Mouse (Mus musculus) urinary bladder, adult 18-20 months (tissue): ENCODE results near the gene Duox2.
A peak's percentile ranks its signal among the peaks of the same experiment; 100 is the strongest.
"Not testable (repeated sequence)": the region's sequence is repeated elsewhere in the genome, so short reads cannot be mapped to it uniquely, and the experiment has no call there.

ENCODE experiments used
- DNase-seq, 2 experiments: peaks; one replicate each; pipeline ENCODE4 v3.0.0; 2022; ENCODE audit warnings: low spot score in 2 of 2, mixed read lengths in 2 of 2

Duox2 gene

DNA sequence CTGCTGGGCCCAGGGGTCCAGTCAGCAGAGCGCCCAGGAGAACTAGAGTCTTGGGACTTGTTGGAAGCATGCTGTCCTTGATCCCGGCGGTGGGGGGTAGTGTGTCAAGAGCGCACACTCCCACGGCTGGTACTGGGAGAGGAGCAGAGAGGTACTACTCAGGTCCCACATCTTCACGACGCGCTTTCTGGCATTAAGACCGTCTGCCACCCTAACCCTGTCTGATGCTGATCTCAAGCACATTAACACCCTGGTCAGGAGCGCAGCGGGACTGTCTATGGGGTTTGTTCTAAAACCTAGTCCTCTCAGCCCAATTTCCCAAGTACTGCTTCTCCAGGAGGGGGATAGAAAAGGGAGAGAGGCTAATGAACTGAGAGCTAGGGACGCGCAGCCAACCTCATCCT lies at the start of gene Duox2:
Gene Duox2 (minus strand): TSS at position 354 of the 404 bp plus-strand sequence.
- no peak for DNase-seq

DNA sequence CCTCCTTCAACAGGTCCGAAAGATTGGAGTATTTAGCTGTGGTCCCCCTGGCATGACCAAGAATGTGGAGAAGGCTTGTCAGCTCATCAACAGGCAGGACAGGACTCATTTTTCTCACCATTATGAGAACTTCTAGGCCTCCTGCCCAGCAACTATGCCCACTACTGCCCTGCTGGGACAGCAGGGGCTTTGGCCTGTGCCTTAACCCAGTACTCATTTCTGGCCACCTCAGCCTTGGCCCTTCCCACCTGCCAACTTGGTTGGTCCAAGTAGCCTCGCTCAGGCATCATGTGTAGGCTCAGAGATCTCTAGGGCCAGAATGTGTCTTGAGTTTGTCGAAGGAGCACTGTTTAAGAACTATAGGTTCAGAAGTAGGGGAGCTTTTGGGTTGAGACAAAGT lies 49.0 kb upstream of the Duox2 start:
- DNase-seq: no peak

- not testable (repeated sequence) for DNase-seq
These were observed 47.9 kb upstream of the Duox2 start for GRCm38 (mm10) chr2:122346164-122346563.

DNA sequence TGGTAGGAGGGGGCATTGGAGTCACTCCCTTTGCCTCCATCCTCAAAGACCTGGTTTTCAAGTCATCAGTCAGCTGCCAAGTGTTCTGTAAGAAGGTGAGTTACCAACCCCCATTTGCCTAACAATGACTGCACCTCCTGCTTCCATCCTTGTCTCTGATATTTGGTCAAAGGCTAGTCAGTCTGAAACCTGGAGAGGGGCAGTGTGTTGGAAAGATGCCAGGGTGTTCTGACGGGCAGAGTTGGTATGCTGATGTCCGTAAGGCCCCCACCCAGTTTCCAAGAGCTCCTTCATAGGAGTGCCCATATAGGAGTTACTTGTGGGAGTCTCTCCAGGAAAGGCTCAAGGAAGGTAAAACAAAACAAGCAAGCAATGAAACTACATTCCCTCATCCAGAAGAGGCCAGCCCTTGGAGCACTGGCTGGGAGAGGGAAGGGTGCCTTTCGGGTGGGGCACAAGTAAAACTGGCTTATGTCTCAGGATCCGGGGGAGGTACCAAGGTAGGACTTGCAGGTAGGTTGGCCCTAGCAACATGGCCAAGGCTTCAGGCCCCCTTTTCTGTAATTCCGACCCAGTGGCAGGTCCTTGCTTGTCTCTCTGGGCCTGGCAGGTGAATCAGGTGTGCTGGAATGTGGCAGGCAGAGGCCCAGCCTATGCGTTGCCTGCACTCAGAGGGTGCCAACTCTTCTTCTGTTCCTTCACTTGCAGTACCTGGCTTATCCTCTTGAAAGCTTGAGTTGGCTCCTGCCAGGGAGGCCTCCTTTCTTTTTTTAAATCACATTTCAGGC lies 47.1 kb upstream of the Duox2 start:
- peak; percentile 41 to 69 for DNase-seq

DNA sequence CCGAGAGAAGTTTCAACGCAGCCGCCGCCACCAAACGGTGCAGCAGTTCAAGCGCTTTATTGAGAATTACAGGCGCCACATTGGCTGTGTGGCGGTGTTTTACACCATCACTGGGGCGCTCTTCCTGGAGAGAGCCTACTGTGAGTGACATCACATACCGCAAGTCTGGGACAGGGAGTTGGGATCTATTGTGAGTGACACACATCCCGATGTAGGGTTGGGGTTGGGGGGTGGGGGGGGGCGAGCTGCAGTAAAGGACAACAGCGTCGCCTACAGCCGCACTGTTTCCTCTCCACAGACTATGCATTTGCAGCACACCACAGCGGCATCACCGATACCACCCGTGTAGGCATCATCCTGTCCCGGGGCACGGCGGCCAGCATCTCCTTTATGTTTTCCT lies 39.0 kb upstream of the Duox2 start:
- no peak for DNase-seq

GRCm38 (mm10) chr2:122334170-122334569 lies 35.9 kb upstream of the Duox2 start:
- peak; percentile 20 to 28 for DNase-seq

- peak in 1 of 2 experiments; percentile 34 for DNase-seq
These were observed 34.0 kb upstream of the Duox2 start for GRCm38 (mm10) chr2:122332222-122332621.

DNA sequence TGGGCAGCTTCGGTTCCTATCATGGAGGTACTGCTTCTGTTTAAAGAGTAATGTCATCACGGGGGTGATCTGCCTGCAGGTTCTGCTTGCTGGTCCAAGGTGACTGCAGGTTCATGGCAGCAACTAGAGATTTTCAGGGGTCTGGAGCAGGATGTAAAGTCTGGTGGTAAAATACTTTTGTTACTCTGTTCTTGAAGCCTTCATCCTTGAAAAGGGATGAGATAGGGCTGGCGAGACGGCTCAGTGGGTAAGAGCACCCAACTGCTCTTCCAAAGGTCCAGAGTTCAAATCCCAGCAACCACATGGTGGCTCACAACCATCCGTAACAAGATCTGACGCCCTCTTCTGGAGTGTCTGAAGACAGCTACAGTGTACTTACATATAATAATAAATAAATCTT lies 32.1 kb upstream of the Duox2 start:
- not testable (repeated sequence) for DNase-seq

- DNase-seq: no peak
These were observed 29.7 kb upstream of the Duox2 start for GRCm38 (mm10) chr2:122327986-122328385.

- DNase-seq: no peak
These were observed 27.1 kb upstream of the Duox2 start for GRCm38 (mm10) chr2:122325361-122325760.

GRCm38 (mm10) chr2:122324586-122324985 lies 26.3 kb upstream of the Duox2 start:
- DNase-seq: no peak

GRCm38 (mm10) chr2:122323960-122324359 lies 25.7 kb upstream of the Duox2 start:
- no peak for DNase-seq

- DNase-seq: no peak
These were observed 19.1 kb upstream of the Duox2 start for GRCm38 (mm10) chr2:122317384-122317783.

DNA sequence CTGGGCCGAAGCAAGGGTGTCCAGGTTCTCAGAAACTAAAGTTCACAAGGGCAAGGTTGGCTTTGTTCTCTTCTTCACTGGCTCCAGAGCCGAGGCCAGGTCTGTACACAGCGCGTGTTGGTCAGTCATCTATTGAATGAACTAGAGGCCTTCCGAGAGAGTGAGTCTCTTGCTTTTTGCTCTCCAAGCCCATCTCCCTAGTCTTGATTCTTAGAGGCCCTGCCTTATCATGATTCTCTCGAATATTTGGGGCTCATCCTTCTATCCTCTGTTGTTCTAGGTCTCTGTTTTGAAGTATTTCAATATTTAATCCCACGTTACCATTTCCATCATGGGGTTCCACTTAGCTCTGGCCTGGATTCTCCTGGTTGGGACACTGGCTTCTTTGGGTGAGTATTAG lies 17.1 kb upstream of the Duox2 start, which contains the start of gene Duox1:
Gene Duox1 (plus strand): TSS at position 301 of the 400 bp plus-strand sequence.
- DNase-seq: no peak

DNA sequence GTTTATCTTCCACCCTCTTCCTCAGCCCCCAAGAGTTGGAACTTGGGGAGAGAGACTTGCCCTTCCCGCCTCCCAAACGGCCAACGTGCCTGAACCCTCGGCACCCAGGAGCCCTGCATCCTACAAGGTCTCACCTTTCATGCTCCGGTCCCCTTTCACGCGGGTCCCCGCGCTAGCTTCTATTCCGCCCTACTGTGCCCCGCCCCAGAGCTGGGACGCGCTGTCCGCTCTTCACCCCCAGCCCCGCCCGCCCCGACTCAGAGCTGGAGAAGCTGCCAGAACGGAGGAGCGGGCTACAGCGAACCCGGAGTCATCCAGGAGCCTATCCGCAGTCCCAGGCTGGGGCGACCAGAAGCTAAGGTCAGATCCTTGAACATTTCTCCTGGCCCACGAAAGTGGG lies 15.3 kb upstream of the Duox2 start, which contains the start of gene Duoxa1:
Gene Duoxa1 (minus strand): TSS at position 195 of the 400 bp plus-strand sequence.
- DNase-seq: no peak

DNA sequence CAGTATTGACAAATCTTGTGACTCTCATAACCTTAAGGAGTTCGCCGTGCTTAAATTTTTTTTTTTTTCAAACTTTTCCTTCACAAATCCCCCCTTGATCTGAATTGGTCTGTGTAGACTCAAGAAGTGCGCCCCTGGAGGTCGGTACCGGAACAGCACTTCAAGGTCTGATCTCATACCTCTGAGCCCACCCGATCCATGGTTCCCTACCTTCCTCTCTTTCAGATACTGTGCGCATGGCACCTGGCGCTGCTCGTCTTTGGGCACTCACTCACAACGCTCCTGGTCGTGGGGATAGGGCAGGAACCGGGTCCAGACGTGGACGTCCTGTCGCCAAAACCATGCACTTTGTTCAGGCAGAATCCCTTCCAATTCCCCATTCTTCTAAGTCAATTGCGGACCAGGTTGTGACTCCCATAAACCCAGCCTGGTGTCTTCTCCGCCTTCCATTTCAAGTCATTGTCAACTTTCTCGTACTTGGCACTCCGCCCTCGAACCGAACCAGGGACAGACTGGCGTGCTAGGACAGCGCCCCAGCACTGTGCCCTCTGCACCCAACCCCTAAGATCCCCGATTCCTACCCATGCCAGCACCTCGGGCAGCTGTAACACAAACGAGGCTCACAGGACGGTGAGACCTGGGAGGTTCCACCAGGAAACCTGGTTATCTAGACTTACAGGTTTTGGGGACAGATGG lies 14.6 kb upstream of the Duox2 start:
- peak; percentile 43 to 70 for DNase-seq

DNA sequence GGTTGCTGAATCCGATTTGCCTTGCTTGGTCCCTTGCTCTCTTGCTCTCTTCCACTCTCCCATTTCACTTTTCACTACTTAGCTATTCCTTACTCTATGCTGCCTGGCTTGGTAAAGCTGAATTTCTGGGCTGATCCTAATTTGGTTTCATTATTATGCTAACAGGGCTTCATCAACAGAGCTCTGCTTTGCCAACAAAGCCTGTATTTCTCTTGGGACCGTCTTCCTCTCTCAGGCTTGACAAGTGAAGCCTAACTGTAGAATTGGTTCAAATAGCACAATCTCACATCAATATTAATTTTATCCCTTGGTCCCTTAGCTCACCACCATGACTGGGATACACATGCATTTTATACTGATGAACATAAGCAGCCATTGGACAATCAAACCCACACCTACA lies 13.3 kb upstream of the Duox2 start:
- no peak for DNase-seq

DNA sequence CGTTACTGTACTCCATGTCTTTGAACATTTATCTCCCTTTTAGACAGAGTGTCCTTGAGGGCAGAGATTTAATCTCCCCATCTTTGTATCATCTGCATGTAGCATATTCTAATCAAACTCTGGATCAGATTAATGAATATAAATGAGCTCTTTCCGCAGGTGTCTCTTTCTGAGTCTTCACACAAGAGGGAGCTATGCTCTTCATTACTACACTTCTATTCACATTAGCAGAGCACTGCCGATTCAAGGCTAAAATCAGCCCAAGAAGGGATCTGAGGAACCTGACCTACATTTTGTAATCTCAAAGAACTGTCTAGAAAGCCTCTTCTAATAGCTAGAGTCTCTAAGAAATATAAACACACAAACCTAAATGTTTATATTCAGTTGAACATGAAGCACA lies 11.4 kb upstream of the Duox2 start:
- DNase-seq: no peak

- DNase-seq: peak in 1 of 2 experiments; percentile 76
These were observed 7.9 kb upstream of the Duox2 start for GRCm38 (mm10) chr2:122306184-122306583.

DNA sequence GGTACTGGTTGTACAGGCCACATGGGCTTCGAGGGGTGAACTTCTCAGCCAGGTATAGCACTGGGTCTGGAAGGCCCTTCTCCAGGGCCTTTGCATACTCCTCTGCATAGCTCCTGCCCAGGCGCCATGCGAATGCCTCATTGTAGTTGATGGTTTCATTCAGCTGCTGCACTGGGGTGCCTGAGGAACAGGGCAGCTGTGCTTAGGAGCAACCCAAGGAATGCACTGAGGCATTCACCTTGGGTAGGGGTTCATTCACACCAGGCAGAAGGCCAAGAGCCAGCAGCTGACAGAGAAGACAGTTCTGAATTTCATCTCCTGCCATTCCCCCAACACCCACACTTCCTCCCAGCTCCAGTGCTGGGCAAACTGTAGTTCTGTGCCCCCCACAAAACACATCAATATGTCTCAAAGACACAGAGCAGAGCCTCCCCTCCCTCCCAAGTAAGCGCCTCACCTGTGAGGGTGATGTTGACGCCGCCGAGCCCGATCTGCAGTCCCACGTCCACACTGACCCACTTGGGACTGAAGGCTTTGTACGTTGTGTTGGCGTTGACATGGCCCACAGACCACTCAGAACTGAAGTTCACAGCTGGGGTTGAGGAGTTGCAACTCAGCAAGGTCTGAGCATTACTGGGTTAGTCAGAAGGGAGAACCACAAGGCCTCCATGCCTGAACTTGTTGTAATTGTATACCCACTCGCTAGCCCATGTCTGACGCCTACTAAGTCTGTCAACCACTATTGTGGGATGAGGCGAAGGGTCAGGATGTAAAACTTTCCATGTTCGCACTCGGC lies 7.0 kb upstream of the Duox2 start:
- DNase-seq: peak in 1 of 2 experiments; percentile 40

- DNase-seq: no peak
These were observed 6.3 kb upstream of the Duox2 start for GRCm38 (mm10) chr2:122304544-122304943.
